Mouse (Mus musculus) erythroblast, adult 5-6 weeks (primary cell): ENCODE results near the gene Adgrf5. TPM values are rescaled to one million over a fixed set of nuclear protein-coding genes. Genes with fewer than 3 reads are reported as not detected.

ENCODE experiments used
- total RNA-seq, 2 experiments: library from RNA; stranded (forward) in 1 of 2; stranded (reverse) in 1 of 2; fragments of 150-400 nt in 1 of 2; fragments of 200-764, 138-1000 nt in 1 of 2; gene quantifications; 2 replicates each; pipeline versions ENCODE4 v1.2.3 to v1.2.4; 2015 to 2017; ENCODE audit warnings: low replicate concordance in 2 of 2

Gene Adgrf5
- total RNA-seq, 2 experiments from 2014 or later, result 0.38 to 0.85 TPM

Other genes starting within 250 kb of the Adgrf5 start
- gene Adgrf1, start 90.1 kb upstream of the Adgrf5 start, total RNA-seq (2015; ENCODE audit: low replicate concordance), result not detected in 2 replicates
- gene Adgrf1, start 90.1 kb upstream of the Adgrf5 start, total RNA-seq (2017; ENCODE audit: low replicate concordance), result not detected in 2 replicates
- gene Mep1a, start 142.4 kb downstream of the Adgrf5 start, total RNA-seq (2015; ENCODE audit: low replicate concordance), result not detected in 2 replicates
- gene Mep1a, start 142.4 kb downstream of the Adgrf5 start, total RNA-seq (2017; ENCODE audit: low replicate concordance), result not detected in 2 replicates
- gene Ankrd66, start 183.2 kb downstream of the Adgrf5 start, total RNA-seq (2015; ENCODE audit: low replicate concordance), result not detected in 2 replicates
- gene Ankrd66, start 183.2 kb downstream of the Adgrf5 start, total RNA-seq (2017; ENCODE audit: low replicate concordance), result 0.56 TPM in 1 of 2 replicates, not detected in the other
- 11.5 and 12.1 TPM in 2 replicates for gene Pla2g7, start 207.6 kb downstream of the Adgrf5 start, total RNA-seq (2015; ENCODE audit: low replicate concordance)
- 7.0 and 7.8 TPM in 2 replicates for gene Pla2g7, start 207.6 kb downstream of the Adgrf5 start, total RNA-seq (2017; ENCODE audit: low replicate concordance)